Mouse (Mus musculus): Measurements from ENCODE around the gene Isl2.

Gene Isl2

DNA sequence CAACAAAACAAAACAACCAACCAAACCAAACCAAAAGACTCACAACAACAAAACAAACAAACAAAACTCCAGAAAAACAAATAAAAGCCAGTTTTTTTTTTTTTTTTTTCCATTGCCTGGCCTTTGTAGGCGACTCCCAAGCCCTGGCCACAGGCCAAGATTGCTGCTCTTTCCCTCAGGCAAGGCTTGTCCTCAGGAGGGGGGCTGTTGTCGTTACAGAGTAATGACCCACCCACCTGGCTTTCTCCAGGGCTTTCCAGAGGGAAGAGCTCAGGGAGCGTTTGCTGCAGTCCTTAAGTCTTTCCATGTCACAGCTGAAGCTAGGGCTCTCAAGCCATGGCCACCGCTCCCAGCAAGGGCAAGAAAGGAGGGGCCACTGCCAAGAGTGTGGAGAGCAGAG, at the start of gene Isl2:
Gene Isl2 (plus strand): TSS at position 296 of the 400 bp plus-strand sequence.
- DNase-seq (ENCODE audit: low spot score in 2 of 2), result no peak

DNA sequence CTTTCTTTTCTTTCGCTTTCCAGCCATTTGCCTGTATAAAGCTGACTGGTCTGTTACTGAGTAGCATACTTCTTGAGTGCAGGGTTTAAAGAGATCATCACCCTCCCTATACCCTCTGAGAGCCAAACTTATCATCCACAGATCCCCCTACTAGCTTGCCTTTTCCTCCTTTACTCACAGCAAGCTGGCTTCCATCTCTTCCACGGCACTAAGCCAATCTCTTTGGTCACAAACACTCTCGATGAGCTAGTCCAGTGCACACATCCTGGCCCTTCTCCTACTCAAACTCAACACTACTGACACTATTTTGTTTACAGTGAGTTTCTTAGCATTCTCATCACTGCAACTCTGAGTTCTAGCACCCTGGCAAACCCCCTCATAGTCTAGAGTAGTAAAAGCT, 30.6 kb upstream of the Isl2 start:
- no peak for DNase-seq (ENCODE audit: low spot score in 2 of 2)

DNA sequence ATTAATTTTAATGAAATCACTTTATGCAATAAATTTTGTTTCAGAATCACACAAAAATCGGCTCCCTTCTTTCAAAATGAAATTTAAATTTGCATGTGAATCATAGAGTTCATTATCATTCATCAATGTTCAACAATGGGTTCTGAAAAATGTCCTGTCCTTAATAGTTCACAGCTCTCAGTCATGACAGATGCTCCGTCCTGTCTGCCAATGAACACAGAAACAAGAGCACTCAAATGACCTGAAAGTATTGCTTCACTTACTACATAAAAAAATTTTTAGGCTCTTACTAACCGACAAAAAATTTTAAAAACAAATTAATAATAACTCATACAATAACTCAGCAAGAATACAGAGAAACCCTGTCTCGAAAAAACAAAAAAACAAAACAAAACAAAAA, 29.8 kb upstream of the Isl2 start:
- DNase-seq (ENCODE audit: low spot score in 2 of 2), result no peak

- DNase-seq (ENCODE audit: low spot score in 2 of 2), result no peak
Measured at GRCm38 (mm10) chr9:55509731-55510130, 28.7 kb upstream of the Isl2 start.

DNA sequence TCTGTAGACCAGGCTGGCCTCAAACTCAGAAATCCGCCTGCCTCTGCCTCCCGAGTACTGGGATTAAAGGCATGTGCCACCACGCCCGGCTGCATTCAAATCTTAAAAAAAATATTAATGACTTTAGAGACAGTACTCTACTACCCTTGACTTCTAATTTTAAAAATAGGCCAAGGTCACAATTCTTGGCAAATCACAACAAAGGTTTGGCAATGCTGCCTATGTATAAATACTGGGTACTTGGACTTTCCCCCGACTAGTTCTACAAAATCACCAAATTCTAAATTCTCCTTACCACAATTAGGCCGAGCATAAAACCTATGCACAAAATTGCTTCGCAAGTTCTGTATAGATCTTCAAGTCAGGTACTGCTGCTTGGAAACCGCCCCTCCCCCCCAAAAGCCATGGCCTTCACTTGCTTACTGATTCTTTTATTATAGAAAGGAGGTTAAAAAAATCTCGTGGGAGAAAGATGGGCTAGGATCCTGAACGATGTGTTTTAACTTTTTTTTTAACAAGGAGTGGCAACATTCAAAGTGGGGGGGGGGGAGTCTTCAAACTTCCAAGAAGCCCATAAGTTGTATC, 27.7 kb upstream of the Isl2 start:
- no peak for DNase-seq (ENCODE audit: low spot score in 2 of 2)

DNA sequence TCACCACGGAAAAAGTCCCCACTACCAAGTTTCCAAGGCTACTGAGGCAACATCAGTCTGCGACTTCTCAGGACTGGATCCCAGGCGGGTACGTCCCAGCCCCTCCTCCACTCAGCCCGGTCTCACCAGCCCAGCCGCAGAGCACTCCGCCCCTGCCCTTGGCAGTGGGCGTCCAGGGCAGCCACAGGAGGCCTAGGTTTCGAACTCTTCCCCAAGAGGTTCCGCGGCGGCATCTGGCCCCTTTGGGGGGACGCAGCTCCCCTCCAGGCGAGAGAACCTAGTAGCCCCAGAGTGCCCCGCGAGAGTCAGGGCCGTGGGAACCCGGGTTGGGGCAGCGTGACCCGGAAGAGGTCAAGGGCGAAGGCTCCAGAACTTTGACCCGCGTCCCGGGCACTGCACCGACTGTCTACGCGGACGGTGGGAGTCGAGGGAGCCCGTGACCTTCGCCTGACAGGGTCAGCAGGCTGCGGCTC, 26.9 kb upstream of the Isl2 start:
- peak in 1 of 2 experiments; percentile 1 for DNase-seq (ENCODE audit: low spot score in 2 of 2)

DNA sequence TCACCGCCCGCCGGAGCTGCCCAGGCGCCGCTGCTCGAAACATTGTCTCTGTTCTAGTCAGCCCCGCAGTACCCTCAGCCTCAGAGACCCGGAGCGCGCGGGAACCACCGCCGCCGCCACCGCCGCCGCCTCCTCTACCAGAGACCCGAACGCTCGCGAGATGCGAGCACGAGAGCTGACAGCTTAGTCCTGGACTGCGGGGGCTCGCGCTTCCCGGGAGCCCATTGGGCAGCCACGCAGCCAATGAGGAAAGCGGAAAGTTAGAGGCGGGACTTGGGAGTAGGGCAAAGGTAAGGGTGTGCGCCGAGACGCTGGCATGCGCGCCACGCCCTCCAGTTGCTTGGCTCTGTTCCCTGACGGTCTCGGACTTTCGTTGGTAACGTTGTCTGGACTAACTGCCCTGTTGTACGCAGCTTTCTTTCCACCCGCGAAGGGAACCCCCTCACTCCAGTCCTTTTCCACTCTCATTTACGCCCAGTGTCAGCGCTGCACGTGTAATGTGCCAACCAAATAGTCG, 26.4 kb upstream of the Isl2 start, which contains the start of gene Etfa:
Gene Etfa (minus strand): TSS at position 217 of the 517 bp plus-strand sequence.
- peak; percentile 83 to 93 for DNase-seq (ENCODE audit: low spot score in 2 of 2)

- DNase-seq (ENCODE audit: low spot score in 2 of 2), result no peak
Measured at GRCm38 (mm10) chr9:55525716-55526115, 12.8 kb upstream of the Isl2 start.

DNA sequence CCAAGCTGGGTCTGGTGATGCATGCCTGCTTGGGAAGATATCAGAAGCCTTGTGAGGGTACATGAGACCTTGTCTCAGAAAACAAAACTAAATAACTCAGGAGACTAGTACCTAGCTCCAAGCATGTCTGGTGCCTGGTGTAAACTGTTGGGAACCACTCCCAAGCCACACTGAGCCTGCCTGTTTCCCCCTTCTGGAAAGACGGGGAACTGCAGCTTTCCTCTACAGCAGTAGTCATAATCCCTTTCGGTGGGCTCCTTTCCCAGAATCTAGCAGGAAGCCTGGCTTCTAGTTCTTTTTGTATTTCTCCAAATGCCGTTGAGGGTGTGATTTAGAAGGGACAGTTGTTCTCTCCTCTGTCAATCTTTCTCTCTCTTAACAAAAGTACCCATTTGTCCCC, 2.6 kb upstream of the Isl2 start:
- DNase-seq (ENCODE audit: low spot score in 2 of 2), result no peak

DNA sequence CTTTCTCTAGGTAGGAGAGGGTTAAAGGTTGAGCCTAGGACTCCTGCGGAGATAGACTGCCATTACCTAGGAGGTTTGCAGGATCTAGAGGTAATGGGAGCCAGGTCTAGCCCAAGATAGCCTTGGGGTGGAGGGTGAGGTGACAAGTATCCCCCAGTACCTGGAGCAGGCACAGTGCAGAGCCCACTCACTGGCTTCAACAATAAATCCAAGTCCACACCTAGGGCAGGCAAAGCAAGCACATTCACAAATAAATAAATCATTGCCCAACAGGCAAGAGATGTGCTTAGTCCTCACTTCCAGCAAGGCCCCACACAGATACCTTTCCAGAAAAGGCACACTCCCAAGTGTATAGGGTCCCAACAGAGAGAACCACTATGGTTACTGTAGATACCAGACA, 534 bp downstream of the Isl2 start:
- no peak for DNase-seq (ENCODE audit: low spot score in 2 of 2)

GRCm38 (mm10) chr9:55539661-55540390, 1.4 kb downstream of the Isl2 start:
- DNase-seq (ENCODE audit: low spot score in 2 of 2), result no peak

DNA sequence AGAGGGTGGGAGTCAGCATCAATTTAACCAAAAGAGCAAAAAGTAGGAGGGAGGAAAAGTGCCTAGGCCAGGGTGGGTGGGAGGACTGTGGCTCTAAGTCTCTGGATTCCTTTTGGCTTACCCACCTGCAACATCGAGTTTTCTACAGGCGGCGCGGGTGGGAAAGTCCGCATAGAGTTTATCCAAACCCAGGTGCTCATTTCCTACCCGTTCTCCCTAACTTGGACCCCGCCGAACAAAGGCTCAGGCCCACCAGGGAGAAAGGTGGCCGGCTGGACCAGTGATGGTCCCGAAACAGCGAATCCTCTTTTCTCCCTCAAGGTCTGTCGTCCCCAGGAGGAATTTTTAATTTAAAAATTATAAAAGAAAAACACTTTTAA, 1.9 kb downstream of the Isl2 start:
- no peak for DNase-seq (ENCODE audit: low spot score in 2 of 2)

DNA sequence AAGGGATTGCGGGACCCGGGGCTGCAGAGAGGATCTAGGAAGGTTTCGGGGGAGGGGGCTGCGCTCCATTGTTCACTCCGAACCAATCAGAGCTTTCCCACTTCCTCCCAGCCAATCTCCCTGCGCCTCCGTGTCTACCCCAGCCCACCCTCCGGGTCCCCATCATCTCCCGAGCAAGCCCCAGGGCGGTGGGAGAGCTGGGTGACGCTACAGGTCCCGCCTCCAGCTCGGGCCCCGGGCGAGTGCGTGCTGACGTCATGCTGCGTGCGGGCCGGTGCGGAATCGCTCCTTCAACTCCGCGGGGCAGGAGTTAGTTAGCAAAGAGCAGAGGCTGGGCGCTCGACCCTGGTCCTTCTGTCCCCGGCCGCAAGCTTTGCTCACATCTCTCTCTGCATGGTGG, 2.4 kb downstream of the Isl2 start:
- no peak for DNase-seq (ENCODE audit: low spot score in 2 of 2)

DNA sequence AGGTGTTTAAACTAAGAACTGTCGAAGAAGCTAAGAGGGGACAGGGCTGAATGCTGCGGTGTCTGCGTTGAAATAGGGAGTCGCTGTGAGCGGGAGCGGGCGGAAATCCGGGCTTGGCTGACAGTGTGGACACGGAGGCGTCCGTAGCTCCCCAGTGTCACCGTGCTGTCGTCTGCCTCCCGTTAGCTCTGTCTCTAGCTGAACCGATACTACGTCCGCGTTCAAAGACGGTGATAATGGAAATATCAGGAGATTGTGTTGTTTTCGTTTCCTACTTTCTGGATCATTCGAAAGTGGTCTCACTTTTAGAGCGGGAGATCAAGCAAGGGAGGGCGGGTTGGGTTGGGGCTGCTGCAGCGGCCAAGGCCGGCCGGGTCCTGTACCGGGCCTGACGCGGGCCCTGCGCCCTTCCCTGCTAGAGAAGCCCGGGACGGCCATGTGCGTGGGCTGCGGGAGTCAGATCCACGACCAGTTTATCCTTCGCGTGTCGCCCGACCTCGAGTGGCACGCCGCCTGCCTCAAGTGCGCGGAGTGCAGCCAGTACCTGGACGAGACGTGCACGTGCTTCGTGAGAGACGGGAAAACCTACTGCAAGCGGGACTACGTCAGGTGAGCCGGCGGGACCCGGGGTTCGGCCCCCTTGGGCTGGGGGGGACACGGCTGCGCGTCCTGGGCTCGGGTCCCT, 3.4 kb downstream of the Isl2 start:
- DNase-seq (ENCODE audit: low spot score in 2 of 2), result no peak

- DNase-seq (ENCODE audit: low spot score in 2 of 2), result no peak
Measured at GRCm38 (mm10) chr9:55542366-55543325, 4.2 kb downstream of the Isl2 start.

- DNase-seq (ENCODE audit: low spot score in 2 of 2), result no peak
Measured at GRCm38 (mm10) chr9:55543336-55543702, 4.8 kb downstream of the Isl2 start.

- DNase-seq (ENCODE audit: low spot score in 2 of 2), result no peak
Measured at GRCm38 (mm10) chr9:55543703-55544401, 5.4 kb downstream of the Isl2 start.

DNA sequence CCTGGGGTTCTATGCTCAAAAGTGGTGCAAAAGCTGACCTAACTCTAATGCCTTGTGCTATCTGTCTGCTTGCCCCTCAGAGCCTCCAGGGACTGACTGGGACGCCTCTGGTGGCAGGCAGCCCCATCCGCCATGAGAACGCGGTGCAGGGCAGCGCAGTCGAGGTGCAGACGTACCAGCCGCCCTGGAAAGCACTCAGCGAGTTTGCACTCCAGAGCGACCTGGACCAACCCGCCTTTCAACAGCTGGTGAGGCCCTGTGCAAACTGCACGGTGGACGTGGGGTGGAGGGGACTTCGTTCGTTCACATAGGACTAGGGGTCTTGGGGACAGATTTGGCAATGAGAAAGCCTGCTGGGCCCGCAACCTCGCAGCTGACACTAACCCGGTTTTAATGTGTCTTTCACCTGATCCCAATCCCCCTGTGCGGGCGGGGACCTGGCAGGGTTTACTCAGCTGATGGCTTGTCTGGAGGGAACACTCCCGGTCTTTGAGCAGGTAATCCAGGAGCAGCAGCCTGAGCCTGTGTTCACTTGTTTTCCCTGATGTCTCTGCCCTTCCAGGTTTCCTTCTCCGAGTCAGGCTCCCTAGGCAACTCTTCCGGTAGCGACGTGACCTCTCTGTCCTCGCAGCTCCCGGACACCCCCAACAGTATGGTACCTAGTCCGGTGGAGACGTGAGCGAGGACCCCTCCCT, 6.5 kb downstream of the Isl2 start:
- DNase-seq (ENCODE audit: low spot score in 2 of 2), result no peak

DNA sequence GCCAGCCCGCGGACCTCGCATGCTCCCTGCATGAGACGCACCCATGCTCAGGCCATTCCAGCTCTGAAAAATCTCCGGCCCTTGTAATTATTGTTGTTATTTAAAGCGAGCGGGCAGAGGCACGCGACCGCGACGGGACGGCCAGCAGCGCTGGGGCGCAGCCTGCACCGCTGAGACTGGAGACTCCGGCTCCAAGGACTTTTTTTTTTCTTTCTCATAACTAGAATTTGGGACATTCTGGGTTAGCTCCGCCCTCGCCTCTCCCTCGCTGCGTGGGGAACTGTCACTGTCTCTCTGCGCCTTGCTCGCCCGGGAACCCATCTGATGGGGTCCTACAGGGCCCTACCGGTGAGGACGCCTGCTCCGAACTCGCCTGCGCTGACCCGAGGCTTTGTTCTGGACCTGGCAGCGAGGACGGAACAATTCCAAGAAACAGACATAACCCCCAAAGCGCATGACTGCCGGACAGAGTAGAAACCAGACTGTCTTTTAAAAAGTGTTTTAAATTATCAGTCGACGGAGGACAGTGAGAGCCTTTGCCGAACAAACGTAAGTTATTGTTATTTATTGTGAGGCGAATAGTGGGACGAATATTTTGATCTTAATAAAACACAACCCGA, 7.2 kb downstream of the Isl2 start:
- DNase-seq (ENCODE audit: low spot score in 2 of 2), result no peak
